Mouse (Mus musculus): ENCODE measurements at regions not wholly inside any gene's neighbourhood (a gene's known extent, or its start where the extent isn't known, plus 50 kb on each side); places are given as distances from the start of the nearest gene placed in this dataset.

GRCm38 (mm10) chr14:104406062-104406461 lies 61.7 kb downstream of the Pou4f1 start:
- no peak for TF ChIP-seq POLR2A (IDR thresholded peaks at IDR 0.05; ENCODE audit: low read depth, low read length)
- TF ChIP-seq CTCF (conservative IDR thresholded peaks at IDR 0.05; ENCODE audit: insufficient read depth, insufficient read length, low read depth, low read length): no peak

All from kidney, adult 2 months (tissue).